Mouse (Mus musculus) liver, adult 2 months (tissue): Measurements from ENCODE around the gene Tyw5. TPM values are rescaled to one million over a fixed set of nuclear protein-coding genes. Genes with fewer than 3 reads are reported as not detected.
A peak's percentile ranks its signal among the peaks of the same experiment; 100 is the strongest.

ENCODE experiments used
- DNase-seq: peaks from one replicate; pipeline ENCODE4 v3.0.0-alpha.2; 2011; ENCODE audit warnings: low read depth, low spot score; ENCODE audit errors: extremely low read depth
- H3K27ac ChIP-seq: fragments of 200-500 bp; replicated peaks from 2 replicates; pipeline ENCODE4 v1.5.1; 2012; ENCODE audit warnings: low read depth, mild to moderate bottlenecking, control low read depth, inconsistent platforms, low read length; ENCODE audit not compliant: insufficient read depth
- H3K27me3 ChIP-seq: fragments of 200-500 bp; 2 replicates; pipeline ENCODE4 v1.6.1; 2012; ENCODE audit warnings: mild to moderate bottlenecking, moderate library complexity, low read length, inconsistent platforms; ENCODE audit not compliant: control insufficient read depth, insufficient read depth
- H3K36me3 ChIP-seq: fragments of 200-500 bp; 2 replicates; pipeline ENCODE4 v1.6.1; 2012; ENCODE audit warnings: low read length, inconsistent platforms; ENCODE audit not compliant: control insufficient read depth, insufficient read depth
- H3K4me1 ChIP-seq: fragments of 200-500 bp; 2 replicates; pipeline ENCODE4 v1.6.1; 2011; ENCODE audit warnings: low read length; ENCODE audit not compliant: control insufficient read depth, insufficient read depth
- H3K4me3 ChIP-seq: fragments of 200-500 bp; 2 replicates; pipeline ENCODE4 v1.5.1; 2011; ENCODE audit warnings: low read depth, mild to moderate bottlenecking, control low read depth, low read length, moderate library complexity; ENCODE audit not compliant: insufficient read depth
- H3K79me2 ChIP-seq: fragments of 200-500 bp; 2 replicates; pipeline ENCODE4 v1.6.1; 2012; ENCODE audit warnings: inconsistent platforms, mild to moderate bottlenecking, low read length, moderate library complexity; ENCODE audit not compliant: control insufficient read depth, insufficient read depth
- H3K9ac ChIP-seq: fragments of 200-500 bp; 2 replicates; pipeline ENCODE4 v1.6.1; 2012; ENCODE audit warnings: low read depth, mild to moderate bottlenecking, control low read depth, inconsistent platforms, low read length
- CTCF ChIP-seq: fragments of 200-500 bp; IDR thresholded peaks from 2 replicates; pipeline ENCODE4 v1.5.1; 2011; ENCODE audit warnings: low read depth, low read length, control low read depth
- POLR2A ChIP-seq: fragments of 200-500 bp; IDR thresholded peaks from 2 replicates; pipeline ENCODE4 v1.6.1; 2011; ENCODE audit warnings: low read length, control low read depth; ENCODE audit not compliant: insufficient read depth; ENCODE audit errors: extremely low read depth
- WGBS: fragments of 180-500 bp; shearing (Covaris S2); methylation state at CpG from one replicate; pipeline ENCODE4 v1.1.7; 2018; 5-methylcytosine and 5-hydroxymethylcytosine counted together
- polyA plus RNA-seq: library from polyadenylated mRNA; depleted of rRNA; stranded (reverse); fragments of >200 nt; gene quantifications from 2 replicates; pipeline ENCODE4 v1.2.3, GENCODE M21; 2012
- total RNA-seq: library from RNA; depleted of rRNA; stranded (reverse); fragments of >200 nt; gene quantifications from 2 replicates; pipeline ENCODE4 v1.2.3, GENCODE M21; 2014

Gene Tyw5
- total and polyA plus RNA-seq, 2 experiments = 5.2 to 22.5 TPM

DNA sequence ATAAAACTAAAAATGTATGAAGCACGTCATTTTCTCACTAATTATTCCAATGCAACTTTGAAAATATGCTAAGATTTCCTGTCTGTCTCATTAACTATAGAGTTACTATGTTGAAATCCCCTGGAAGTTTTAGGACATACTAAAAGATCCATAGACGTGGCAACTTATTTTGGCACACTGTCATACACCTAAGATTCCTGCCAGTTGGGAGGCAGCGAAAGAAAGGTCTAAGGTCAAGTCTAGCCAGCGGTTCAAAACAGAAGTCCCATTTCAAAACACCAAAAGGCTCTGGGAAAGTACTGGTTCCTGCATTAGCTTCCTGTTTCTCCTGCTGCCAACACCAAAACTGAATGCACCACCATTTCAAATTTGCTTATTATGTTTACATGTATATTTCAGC is 14.5 kb downstream of the Tyw5 start:
- Histone ChIP-seq H3K4me1 (peaks cover 19% of the 10 kb centered on the region), H3K27ac (no peak overlapping the region), H3K4me3 (no peak overlapping the region), H3K36me3 (peaks cover 7% of the 10 kb centered on the region), H3K9ac (no peak overlapping the region), H3K79me2 (no peaks in the 10 kb centered on the region; the same call in 1 of the 2 replicates), H3K27me3 (no peaks in the 10 kb centered on the region)
- DNase-seq = peak; percentile 93
- 20% methylated on average over 4 of the region's 4 CpGs for WGBS
- TF ChIP-seq CTCF (no peak), POLR2A (no peak)

- H3K27me3 ChIP-seq = no peaks in the 10 kb centered on the region
- TF ChIP-seq CTCF (no peak), POLR2A (no peak)
- 0 out of 2 replicates have a peak overlapping the region, but pooled peaks have one; percentile 34 for H3K9ac ChIP-seq
- H3K27ac ChIP-seq = peak overlapping the region; percentile 96
- peaks cover 20% of the 10 kb centered on the region for H3K4me1 ChIP-seq
- peaks cover 5% of the 10 kb centered on the region for H3K36me3 ChIP-seq
- peak overlapping the region; percentile 25; the same call in 1 of the 2 replicates for H3K4me3 ChIP-seq
- 28% methylated on average over 4 of the region's 4 CpGs for WGBS
- H3K79me2 ChIP-seq = no peaks in the 10 kb centered on the region
- DNase-seq = peak; percentile 89
Observed at GRCm38 (mm10) chr1:57390993-57391790, 15.7 kb downstream of the Tyw5 start.

- Histone ChIP-seq H3K4me3 (no peak overlapping the region), H3K36me3 (peaks cover 6% of the 10 kb centered on the region), H3K79me2 (no peaks in the 10 kb centered on the region; the same call in 1 of the 2 replicates), H3K4me1 (peaks cover 20% of the 10 kb centered on the region), H3K9ac (no peak overlapping the region), H3K27me3 (no peaks in the 10 kb centered on the region), H3K27ac (no peak overlapping the region; the same call in 1 of the 2 replicates)
- WGBS = 58% methylated on average over 8 of the region's 8 CpGs
- DNase-seq = peak; percentile 80
- TF ChIP-seq CTCF (no peak), POLR2A (no peak)
Observed at GRCm38 (mm10) chr1:57388402-57389155, 18.3 kb downstream of the Tyw5 start.

DNA sequence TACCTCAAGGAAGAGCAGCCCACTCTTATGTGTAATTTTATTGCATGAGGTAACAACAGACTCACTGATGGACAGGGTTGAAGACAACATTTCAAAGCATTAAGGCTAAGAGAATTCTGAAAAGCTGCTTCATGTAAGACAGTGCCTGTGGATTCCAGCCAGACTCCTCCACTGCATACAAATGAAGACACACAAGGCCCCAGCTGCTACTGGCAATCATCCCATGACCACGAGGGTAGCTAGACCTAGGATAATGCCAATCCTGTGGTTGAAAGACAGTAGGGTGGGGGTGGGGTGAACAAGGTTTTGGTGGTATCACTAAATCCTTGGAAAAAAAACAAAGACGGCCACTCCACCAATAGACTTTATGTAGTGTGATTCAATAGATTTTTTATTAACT is 19.0 kb downstream of the Tyw5 start:
- no peak overlapping the region for H3K9ac ChIP-seq
- TF ChIP-seq CTCF = no peak
- no peak for TF ChIP-seq POLR2A
- no peak for DNase-seq
- WGBS = 56% methylated on average over 2 of the region's 2 CpGs
- no peaks in the 10 kb centered on the region for H3K27me3 ChIP-seq
- no peak overlapping the region for H3K27ac ChIP-seq
- no peak overlapping the region for H3K4me3 ChIP-seq
- peaks cover 6% of the 10 kb centered on the region for H3K36me3 ChIP-seq
- no peaks in the 10 kb centered on the region; the same call in 1 of the 2 replicates for H3K79me2 ChIP-seq
- peaks cover 18% of the 10 kb centered on the region for H3K4me1 ChIP-seq

- TF ChIP-seq CTCF (no peak), POLR2A (no peak)
- no peaks in the 10 kb centered on the region; the same call in 1 of the 2 replicates for H3K79me2 ChIP-seq
- H3K4me1 ChIP-seq = peaks cover 9% of the 10 kb centered on the region; the same call in 1 of the 2 replicates
- no peak for DNase-seq
- no peak overlapping the region for H3K9ac ChIP-seq
- no peak overlapping the region for H3K4me3 ChIP-seq
- no peaks in the 10 kb centered on the region for H3K27me3 ChIP-seq
- no peak overlapping the region for H3K27ac ChIP-seq
- H3K36me3 ChIP-seq = peaks cover 6% of the 10 kb centered on the region
Observed at GRCm38 (mm10) chr1:57386519-57386918, 20.4 kb downstream of the Tyw5 start.
